Mouse (Mus musculus) heart, adult 2 months (tissue): ENCODE measurements around the gene Vps8. TPM values are rescaled to one million over a fixed set of nuclear protein-coding genes. Genes with fewer than 3 reads are reported as not detected.
A peak's percentile ranks its signal among the peaks of the same experiment; 100 is the strongest.

Source experiments
- DNase-seq, 2 experiments: peaks; one replicate each; pipeline ENCODE4 v3.0.0; 2021
- H3K27ac ChIP-seq: fragments of 200-600 bp; 2 replicates; pipeline ENCODE4 v1.8.1; 2022
- H3K27me3 ChIP-seq: fragments of 200-500 bp; 2 replicates; pipeline ENCODE4 v1.6.1; 2012; ENCODE audit warnings: mild to moderate bottlenecking, low read length, inconsistent platforms, mixed read lengths; ENCODE audit not compliant: control insufficient read depth, insufficient read depth
- H3K36me3 ChIP-seq: fragments of 200-500 bp; 2 replicates; pipeline ENCODE4 v1.6.1; 2012; ENCODE audit warnings: low read length, inconsistent platforms; ENCODE audit not compliant: control insufficient read depth, insufficient read depth
- H3K4me1 ChIP-seq: fragments of 200-500 bp; 2 replicates; pipeline ENCODE4 v1.6.1; 2011; ENCODE audit warnings: low read length; ENCODE audit not compliant: control insufficient read depth, insufficient read depth
- H3K4me3 ChIP-seq: fragments of 200-600 bp; 2 replicates; pipeline ENCODE4 v1.8.1; 2022
- H3K79me2 ChIP-seq: fragments of 200-500 bp; replicated peaks from 2 replicates; pipeline ENCODE4 v1.6.1; 2012; ENCODE audit warnings: mild to moderate bottlenecking, inconsistent platforms, low read length, moderate library complexity, mixed read lengths; ENCODE audit not compliant: control insufficient read depth, insufficient read depth
- H3K9ac ChIP-seq: fragments of 200-500 bp; 2 replicates; pipeline ENCODE4 v1.6.1; 2012; ENCODE audit warnings: low read depth, mild to moderate bottlenecking, control low read depth, inconsistent platforms, low read length, mixed read lengths
- CTCF ChIP-seq: fragments of 200-600 bp; IDR thresholded peaks from 2 replicates; pipeline ENCODE4 v1.8.1; 2022; ENCODE audit warnings: antibody characterized with exemption, mild to moderate bottlenecking, moderate library complexity
- EP300 ChIP-seq: fragments of 200-500 bp; IDR thresholded peaks from 2 replicates; pipeline ENCODE4 v1.6.1; 2011; ENCODE audit warnings: low read depth, low read length, control low read depth; ENCODE audit not compliant: insufficient read depth
- POLR2A ChIP-seq: fragments of 200-500 bp; IDR thresholded peaks from 2 replicates; pipeline ENCODE4 v1.6.1; 2011; ENCODE audit warnings: mild to moderate bottlenecking, low read depth, low read length, control low read depth; ENCODE audit not compliant: insufficient read depth
- WGBS: fragments of 180-500 bp; shearing (Covaris S2); methylation state at CpG from one replicate; pipeline ENCODE4 v1.1.7; 2018; 5-methylcytosine and 5-hydroxymethylcytosine counted together
- intact Hi-C: fragments of 180-260 bp; cut with DNase I; formaldehyde crosslinking; loops from one replicate; pipeline ENCODE4 v1.15.1; 2025
- polyA plus RNA-seq: library from polyadenylated mRNA; depleted of rRNA; stranded (reverse); fragments of >200 nt; gene quantifications from 2 replicates; pipeline ENCODE4 v1.2.3, GENCODE M21; 2012
- total RNA-seq, 2 experiments: library from RNA; stranded (reverse); gene quantifications; 2 replicates each; pipeline ENCODE4 v1.2.3; 2021

Gene Vps8
- total and polyA plus RNA-seq, 3 experiments = 14.0 to 25.5 (median 24.1) TPM

GRCm38 (mm10) chr16:21567093-21567492 is 144.2 kb downstream of the Vps8 start:
- H3K27me3 ChIP-seq = no peaks in the 10 kb centered on the region
- no peaks in the 10 kb centered on the region for H3K79me2 ChIP-seq
- H3K27ac ChIP-seq = no peak overlapping the region
- WGBS = 98% methylated on average over 5 of the region's 5 CpGs
- H3K4me1 ChIP-seq = no peaks in the 10 kb centered on the region
- H3K36me3 ChIP-seq = no peaks in the 10 kb centered on the region
- no peak for DNase-seq
- H3K4me3 ChIP-seq = no peak overlapping the region
- no peak for TF ChIP-seq CTCF
- TF ChIP-seq EP300 = no peak
- TF ChIP-seq POLR2A = no peak
- no peak overlapping the region for H3K9ac ChIP-seq
- intact Hi-C loops = no loop called here

- WGBS = 88% methylated on average over 7 of the region's 7 CpGs
- intact Hi-C loops = no loop called here
- Histone ChIP-seq H3K9ac (no peak overlapping the region), H3K4me3 (no peak overlapping the region), H3K27me3 (no peaks in the 10 kb centered on the region; the same call in 1 of the 2 replicates), H3K27ac (no peak overlapping the region), H3K36me3 (no peaks in the 10 kb centered on the region), H3K4me1 (no peaks in the 10 kb centered on the region), H3K79me2 (no peaks in the 10 kb centered on the region)
- DNase-seq = no peak
- TF ChIP-seq POLR2A = no peak
- TF ChIP-seq EP300 = no peak
- TF ChIP-seq CTCF = no peak
Measured at GRCm38 (mm10) chr16:21569952-21570351, 147.0 kb downstream of the Vps8 start.

GRCm38 (mm10) chr16:21570786-21571185 is 147.9 kb downstream of the Vps8 start:
- Histone ChIP-seq H3K36me3 (no peaks in the 10 kb centered on the region), H3K4me1 (no peaks in the 10 kb centered on the region), H3K27ac (no peak overlapping the region), H3K4me3 (no peak overlapping the region), H3K9ac (no peak overlapping the region), H3K79me2 (no peaks in the 10 kb centered on the region), H3K27me3 (no peaks in the 10 kb centered on the region; the same call in 1 of the 2 replicates)
- TF ChIP-seq EP300 = no peak
- no peak for TF ChIP-seq POLR2A
- TF ChIP-seq CTCF = no peak
- DNase-seq = no peak
- WGBS = 92% methylated on average over 5 of the region's 5 CpGs
- intact Hi-C loops = no loop called here

DNA sequence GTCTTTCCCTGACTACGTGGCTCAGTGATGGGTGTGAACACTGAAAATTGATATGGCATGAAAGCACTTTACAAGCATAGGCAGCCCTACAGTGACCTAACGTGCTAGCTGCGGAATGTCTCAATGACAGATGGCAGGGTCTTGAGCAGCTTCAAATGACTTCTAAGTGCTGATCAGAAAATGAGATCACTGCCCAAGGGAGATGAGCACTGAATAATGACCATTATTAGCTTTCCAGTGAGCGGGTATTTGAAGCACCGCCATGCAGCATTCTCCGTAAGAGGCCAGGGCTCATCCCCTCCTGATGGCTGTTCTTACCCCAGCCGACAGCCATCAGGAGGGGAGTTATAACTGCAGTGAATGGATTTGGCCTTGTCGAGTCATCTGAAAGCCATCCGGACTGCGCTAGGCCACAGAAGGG is 153.1 kb downstream of the Vps8 start:
- H3K4me1 ChIP-seq = no peaks in the 10 kb centered on the region
- WGBS = 88% methylated on average over 10 of the region's 10 CpGs

DNA sequence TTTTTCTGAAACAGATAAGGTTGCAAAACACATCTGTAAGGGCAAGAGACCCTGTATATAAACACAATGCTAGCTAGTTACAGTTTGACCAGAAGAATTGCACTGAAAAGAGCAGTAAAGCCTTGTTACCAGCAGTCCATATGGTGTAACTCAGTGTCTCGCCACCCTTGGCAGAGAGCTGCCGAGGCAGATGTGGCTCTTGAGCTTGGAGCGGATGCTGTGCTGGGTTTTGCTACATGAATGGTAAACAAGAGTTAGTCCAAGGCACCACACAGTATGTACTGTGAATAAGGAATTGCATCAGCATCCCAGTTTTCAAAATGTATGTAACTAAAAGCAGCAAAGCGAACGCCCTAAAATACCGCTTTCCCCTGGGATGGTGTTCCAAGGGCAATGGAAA is 166.2 kb downstream of the Vps8 start:
- peaks cover 5% of the 10 kb centered on the region for H3K4me1 ChIP-seq
- DNase-seq = no peak
- no peak overlapping the region for H3K4me3 ChIP-seq
- H3K36me3 ChIP-seq = no peaks in the 10 kb centered on the region
- intact Hi-C loops = no loop called here
- no peaks in the 10 kb centered on the region for H3K27me3 ChIP-seq
- H3K9ac ChIP-seq = no peak overlapping the region
- TF ChIP-seq CTCF (no peak), EP300 (no peak), POLR2A (no peak)
- no peaks in the 10 kb centered on the region for H3K79me2 ChIP-seq
- WGBS = 95% methylated on average over 6 of the region's 6 CpGs
- no peak overlapping the region for H3K27ac ChIP-seq

More for the DNA sequence above, 153.1 kb downstream of the Vps8 start:
- H3K27ac ChIP-seq = no peak overlapping the region
- TF ChIP-seq EP300 (no peak), POLR2A (no peak), CTCF (no peak)
- H3K27me3 ChIP-seq = no peaks in the 10 kb centered on the region; the same call in 1 of the 2 replicates
- H3K79me2 ChIP-seq = no peaks in the 10 kb centered on the region
- DNase-seq = no peak
- H3K4me3 ChIP-seq = no peak overlapping the region
- H3K36me3 ChIP-seq = no peaks in the 10 kb centered on the region
- H3K9ac ChIP-seq = no peak overlapping the region
- intact Hi-C loops = no loop called here

DNA sequence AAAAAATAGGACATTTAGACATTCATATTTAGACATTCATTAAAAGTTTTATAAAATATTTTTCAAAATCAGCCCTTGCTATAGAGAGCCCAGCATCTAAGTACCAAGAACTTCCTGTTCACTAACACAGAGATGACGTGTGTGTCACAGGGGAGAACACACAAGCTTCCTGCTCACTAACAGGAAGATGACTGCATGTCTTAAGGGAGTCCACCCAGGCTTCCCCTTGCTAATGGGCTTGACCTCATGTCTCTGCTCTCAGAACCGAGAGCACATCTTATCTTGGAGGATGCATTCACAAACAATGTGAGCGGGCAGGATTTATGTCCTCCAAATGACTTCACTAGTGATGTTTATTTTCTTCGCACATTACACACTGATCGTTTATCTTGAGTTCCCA is 167.9 kb downstream of the Vps8 start:
- 35% methylated on average over 5 of the region's 5 CpGs for WGBS
- Histone ChIP-seq H3K27ac (peak overlapping the region; percentile 48), H3K9ac (no peak overlapping the region)

More for the DNA sequence above, 167.9 kb downstream of the Vps8 start:
- Histone ChIP-seq H3K36me3 (no peaks in the 10 kb centered on the region), H3K79me2 (no peaks in the 10 kb centered on the region), H3K27me3 (no peaks in the 10 kb centered on the region), H3K4me1 (peaks cover 5% of the 10 kb centered on the region), H3K4me3 (no peak overlapping the region)
- DNase-seq = peak in 1 of 2 experiments; percentile 49
- TF ChIP-seq CTCF (no peak), EP300 (peak; percentile 61; the same call in 1 of the 2 replicates), POLR2A (0 out of 2 replicates have a peak, but pooled peaks have one; percentile 13)
- intact Hi-C loops = no loop called here
